Mouse (Mus musculus): Measurements from ENCODE around the gene Ivns1abp.

DNA sequence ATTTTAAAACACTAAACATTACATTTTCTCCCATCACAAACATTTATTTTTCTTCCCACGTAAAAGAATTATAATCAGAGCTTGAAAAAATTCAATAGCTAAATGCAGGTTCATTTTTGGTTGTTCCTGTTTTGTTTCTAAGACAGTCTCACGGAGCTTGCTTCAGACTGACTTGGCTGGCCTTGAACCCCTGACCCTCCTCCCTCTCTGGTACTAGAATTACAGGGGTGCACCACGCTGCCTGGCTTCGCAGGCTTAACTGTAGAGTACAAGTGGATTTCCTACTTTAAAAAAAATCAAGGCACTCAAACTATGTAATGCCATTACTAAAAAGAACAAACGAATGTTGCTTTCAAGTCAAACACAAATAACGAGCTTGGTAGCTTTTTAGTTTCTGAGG lies 42.8 kb upstream of the Ivns1abp start:
- TF ChIP-seq CTCF (IDR thresholded peaks at IDR 0.05; ENCODE audit: low read depth, low read length) (no peak), POLR2A (IDR thresholded peaks at IDR 0.05; ENCODE audit: insufficient read depth, low read length) (no peak), EP300 (IDR thresholded peaks at IDR 0.05; ENCODE audit: insufficient read depth, low read depth, low read length) (no peak)
